Mouse (Mus musculus): ENCODE data around the gene Sema7a.

Gene Sema7a

DNA sequence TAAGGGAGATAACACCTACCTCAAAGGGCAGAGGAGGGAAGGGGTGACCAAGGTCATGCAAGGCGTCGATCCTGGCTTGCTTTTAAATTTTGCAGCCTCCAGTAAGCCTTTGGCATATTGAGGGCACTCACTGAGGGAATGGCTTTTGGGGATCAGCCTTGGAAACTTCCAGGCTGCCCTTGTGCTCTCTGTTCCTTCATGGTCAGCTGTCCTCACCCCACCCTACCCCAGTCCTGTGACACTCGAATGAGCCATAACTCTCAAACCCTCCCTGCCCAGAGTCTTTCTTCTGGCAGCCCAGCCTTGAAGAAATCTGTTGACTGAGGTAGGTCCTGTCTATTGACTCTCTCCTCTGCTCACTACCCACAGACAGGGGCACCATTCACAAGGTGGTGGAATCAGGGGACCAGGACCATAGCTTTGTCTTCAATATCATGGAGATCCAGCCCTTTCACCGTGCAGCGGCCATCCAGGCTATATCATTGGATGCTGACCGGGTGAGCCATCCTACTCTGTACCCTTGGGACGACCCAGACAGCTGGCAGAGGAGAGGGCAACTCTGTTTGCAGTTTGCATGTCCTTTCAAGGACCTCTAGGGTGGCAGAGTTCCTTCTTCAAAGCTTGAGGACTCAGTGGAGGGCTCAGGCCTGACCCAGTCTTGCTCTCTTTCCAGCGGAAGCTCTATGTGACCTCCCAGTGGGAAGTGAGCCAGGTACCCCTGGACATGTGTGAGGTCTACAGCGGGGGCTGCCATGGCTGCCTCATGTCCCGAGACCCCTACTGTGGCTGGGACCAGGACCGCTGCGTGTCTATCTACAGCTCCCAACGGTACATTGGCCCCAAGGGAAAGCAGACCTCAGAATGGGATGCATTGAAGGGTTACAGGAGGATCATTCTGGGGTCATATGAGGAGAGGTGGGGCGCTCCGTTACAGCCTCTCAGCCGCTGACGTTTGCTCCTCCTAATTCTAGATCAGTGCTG lies 20.3 kb downstream of the Sema7a start:
- DNase-seq (ENCODE audit: low read depth), result no peak

DNA sequence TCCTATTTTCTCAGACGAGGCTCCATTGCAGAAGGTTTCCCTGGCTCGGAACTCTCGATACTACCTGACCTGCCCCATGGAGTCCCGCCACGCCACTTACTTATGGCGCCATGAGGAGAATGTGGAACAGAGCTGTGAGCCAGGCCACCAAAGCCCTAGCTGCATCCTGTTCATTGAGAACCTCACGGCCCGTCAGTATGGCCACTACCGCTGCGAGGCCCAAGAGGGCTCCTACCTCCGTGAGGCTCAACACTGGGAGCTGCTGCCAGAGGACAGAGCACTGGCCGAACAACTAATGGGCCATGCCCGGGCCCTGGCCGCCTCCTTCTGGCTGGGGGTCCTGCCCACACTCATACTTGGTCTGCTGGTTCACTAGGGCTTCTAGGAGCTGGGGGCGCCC lies 21.3 kb downstream of the Sema7a start:
- no peak for DNase-seq (ENCODE audit: low read depth)

DNA sequence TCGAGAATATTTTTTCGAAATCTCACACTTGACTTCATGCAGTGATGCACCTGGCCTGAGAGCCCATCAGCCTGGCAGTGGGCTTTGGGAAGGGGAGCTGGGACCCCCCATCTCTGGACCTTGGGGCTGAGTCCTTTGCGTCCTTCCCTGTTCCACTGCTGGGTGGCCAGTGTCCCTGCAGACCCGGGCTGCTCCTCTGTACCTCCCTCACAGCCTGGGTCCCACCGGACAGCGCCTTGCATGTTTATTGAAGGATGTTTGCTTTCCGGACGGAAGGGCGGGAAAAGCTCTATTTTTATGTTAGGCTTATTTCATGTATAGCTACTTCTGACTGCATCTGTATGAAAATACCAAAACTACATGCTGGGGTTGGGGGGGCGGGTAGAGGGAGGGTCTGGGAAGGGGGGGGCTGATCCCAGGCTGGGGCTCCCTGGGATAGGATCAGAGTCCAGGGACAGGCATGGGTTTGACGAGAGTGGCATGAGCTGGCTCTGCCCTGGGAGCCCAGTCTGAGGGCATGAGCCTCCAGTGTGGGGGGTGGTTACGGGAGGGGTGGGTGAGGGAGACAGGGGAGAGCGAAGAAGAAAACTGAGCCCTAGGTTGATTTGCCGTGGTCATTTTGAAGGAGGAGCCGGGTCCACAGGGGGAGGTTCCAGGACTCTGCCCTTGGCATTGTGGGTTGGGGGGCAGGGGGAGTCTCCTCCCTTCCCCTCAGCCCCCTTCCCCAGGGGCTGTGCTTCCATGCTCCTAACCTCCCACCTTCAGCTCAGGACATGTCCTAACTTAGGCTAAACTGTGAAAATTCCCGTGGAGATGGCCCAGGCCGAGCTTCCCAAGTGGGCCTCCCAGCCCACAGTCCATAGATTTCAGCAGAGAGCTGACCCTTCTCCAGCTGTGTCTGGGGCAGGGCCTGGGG lies 22.2 kb downstream of the Sema7a start:
- DNase-seq (ENCODE audit: low read depth), result no peak

DNA sequence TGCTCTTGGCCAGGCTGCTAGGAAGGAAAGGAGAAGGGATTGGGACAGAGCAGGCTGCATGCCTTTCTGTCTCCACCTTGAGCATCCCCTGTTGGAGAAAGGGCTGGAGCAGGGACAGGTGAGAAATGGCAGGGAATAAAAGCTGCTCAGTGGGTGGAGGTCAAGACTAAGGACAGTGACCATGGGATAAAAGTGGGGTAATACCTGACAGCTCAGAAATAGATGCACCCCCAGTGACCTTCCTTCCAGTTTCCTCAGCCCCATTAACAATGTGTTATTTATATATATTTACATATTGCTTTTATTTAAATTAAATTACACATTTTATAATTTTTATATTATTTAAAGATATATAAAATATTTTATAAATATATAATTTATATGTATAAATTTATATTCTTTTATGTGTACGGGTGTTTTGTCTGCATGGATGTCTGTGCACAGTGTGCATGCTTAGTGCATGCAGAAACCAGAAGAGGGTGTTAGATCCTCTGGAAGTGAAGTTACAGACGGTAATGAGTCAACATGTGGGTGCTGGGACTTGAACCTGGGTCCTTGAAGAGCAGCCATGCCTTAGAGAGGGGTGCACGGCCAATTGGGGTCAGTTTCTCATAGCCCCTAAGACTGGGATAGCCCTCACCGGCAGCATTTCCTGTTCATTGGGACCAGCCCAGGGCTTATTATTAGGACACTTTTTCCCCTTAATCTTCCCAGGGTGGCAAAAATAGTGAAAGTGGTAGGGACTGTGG lies 23.5 kb downstream of the Sema7a start:
- DNase-seq (ENCODE audit: low read depth), result no peak

DNA sequence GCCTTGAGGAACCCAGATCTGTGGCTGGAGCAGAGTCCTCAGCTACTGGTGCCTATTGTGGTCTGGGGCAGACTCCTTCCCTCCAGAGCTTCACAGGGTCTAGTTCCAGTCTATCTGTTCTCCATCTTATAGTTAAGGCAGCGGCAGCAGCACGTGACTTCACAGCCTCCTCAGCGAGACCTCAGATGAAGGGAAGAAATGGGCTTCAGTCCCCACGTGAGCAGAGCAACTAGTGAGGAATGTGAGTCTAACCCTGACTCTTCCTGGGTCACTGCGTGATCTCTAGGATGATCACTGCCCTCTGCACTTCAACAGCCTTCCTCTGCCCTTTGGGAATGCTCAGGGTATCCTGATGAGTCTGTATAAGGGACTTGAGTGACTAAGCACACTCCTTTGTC lies 24.1 kb downstream of the Sema7a start:
- no peak for DNase-seq (ENCODE audit: low read depth)

DNA sequence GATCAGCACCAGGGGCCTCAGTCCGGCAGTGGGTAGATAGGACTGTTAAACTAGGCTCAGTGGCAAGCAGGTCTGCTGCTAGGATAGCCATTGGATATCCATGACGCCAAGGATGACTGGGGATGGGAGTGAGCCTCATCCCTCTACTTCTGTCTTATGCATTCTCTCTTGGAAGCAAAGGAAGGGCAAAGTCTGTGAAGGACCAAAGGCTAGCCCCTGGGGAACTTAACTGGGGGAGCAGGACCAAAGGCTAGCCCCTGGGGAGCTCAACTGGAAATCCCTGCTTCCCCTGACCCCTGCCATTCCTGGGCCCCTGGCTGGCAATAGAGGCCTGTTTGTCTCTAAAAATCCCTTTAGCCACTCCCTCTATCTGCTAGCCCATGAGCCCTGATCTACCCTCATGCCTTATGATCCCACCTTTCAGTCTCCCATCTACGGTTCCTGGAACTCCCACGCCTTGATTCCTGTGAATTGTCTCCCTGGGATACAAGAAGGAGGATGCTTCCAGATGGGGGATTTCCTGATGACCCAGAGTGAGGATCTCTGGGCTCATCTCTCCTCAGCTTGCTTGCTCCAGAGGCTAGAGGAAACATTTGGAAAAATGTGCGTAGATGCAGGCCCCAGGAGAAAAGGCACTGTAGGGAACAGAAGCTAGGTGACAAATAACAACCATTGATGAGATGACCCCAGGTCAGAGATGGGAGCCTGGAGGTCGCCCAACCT lies 24.8 kb downstream of the Sema7a start:
- no peak for DNase-seq (ENCODE audit: low read depth)

DNA sequence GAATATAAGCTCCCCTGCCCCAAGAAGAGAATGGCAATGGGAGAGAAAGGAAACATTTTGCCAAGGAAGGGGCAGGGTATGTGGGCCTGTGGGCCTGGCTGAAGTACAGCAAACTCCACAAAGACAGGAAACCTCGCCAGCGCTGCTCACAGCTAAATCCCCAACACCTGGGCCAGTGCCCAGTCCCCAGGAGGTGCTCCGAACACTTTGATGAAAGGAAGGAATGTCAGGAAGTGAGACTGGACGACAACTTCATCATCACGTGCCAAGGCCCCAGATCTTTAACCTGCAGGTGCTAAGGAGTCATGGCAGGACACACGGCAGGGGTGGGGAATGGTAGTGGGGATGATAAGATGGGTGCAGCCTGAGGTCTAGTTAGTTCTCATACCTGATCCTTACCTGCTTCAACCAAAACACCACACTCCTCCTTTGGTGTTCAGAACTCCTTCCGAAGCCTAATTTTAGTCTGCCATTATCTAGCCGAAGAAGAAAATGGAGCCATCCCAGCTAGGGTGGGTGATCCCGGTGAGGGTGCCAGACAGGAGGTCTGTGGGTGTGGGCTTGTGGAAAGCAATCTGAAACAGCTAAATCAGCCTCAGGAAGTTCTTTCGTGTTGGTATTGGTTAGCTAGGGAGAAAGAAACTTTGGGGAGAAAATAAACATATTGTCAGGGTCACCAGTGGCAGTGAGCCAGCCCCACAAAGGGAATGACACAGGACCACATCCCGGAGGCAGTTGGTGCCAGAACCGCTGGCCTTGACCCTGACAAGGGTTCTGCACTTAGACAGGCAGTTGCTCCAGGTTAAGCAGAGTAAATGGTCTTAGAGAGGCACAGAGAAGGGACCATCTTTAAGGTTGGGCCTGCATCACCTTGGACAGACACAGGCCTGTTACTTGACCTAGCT lies 25.6 kb downstream of the Sema7a start:
- DNase-seq (ENCODE audit: low read depth), result no peak

DNA sequence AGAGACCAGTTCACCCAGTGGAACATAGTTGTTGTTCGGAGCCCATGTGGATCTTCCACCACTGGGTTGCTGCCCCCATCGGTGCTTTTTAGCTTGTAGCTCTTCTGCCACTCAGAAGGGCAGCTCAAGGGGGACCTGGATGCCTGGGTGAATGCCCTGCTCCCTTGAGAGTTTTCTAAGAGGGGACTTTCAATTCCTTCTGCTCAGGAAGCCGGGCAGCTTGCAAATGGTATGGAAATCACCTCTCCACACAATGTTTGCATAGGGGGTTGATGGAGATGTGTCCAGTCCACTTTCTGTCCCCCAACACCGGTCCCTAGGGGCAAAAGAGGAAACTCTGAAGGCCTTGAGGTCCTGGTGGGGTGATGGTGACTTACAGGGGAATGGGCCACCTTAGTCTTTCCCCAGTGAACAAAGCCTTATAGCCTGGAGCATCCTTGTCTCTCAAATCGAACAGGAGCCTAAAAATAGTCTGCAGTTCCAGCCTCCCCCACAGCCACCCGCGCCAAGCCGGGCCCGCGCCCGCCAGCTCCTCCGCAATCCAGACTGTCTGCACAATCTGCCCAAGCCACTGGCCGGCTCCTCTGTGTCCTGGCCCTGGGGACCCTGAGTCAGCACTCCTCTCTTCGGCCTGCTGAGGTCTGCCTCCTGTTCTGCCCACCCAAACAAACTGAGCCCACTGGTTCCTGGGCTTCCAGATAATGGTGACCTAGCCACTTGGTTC lies 27.5 kb downstream of the Sema7a start:
- no peak for DNase-seq (ENCODE audit: low read depth)

DNA sequence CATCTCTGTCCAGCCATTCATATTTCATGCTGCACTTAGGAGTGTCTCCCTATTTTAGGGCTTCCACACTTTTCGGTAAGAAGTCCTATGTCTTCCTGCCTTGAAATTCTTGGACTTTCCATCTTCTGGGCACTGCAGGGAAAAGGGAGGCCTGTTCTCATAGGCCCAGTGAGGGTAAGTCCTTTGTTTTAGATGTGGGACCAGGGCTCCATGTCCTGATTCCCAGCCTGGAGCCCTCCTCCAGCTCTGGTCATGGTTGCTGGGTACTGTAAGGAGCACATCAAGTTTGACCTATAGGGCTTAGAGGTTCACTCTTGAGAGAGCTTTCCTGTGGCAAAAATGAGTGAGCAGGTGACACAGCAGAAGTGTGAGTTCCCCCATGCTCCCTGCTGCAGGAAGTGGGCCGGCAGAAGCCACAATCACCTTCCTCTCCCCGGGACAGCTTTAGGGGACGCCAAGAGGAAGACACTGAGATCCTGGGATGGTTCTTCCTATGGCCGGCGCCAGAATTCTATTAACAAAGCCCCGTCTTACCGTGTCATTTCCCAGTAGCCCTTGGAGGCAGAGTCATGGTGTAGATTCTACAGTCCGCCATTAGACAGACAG lies 28.4 kb downstream of the Sema7a start:
- DNase-seq (ENCODE audit: low read depth), result no peak

DNA sequence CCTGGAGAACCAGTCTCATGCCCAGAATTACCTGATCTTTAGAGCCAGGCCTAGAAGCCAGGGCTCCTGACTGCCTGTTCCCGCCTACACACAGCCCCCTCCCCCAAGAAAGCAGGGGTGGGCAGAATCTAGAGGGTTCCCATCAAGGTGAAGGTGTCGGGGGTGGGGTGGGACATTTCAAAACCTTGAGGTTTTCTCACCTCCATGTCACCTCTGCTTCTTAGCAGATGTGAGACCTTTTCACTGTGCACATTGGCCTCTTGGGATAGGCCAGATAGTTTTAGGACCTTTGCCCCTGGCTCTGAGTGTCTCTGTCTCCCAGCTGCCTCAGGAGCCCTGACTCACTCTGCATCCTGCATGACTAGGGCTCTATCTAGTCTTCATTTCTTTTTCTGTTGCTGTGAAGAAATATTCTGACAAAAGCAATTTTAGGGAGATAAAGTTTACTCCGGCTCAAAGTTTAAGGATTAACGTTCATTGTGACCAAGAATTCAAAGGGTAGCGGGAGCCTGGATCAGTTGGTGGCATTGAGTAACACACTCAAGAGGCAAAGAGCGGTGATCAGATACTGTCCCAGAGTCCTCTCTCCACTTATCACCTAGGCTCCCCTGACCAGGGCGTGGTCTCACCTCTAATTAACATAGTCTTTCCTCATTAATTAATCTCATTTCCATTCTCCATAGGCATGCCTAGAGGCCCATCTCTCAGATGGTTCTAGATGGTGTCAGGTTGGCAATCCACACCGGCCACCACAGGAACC lies 29.1 kb downstream of the Sema7a start:
- DNase-seq (ENCODE audit: low read depth), result no peak

DNA sequence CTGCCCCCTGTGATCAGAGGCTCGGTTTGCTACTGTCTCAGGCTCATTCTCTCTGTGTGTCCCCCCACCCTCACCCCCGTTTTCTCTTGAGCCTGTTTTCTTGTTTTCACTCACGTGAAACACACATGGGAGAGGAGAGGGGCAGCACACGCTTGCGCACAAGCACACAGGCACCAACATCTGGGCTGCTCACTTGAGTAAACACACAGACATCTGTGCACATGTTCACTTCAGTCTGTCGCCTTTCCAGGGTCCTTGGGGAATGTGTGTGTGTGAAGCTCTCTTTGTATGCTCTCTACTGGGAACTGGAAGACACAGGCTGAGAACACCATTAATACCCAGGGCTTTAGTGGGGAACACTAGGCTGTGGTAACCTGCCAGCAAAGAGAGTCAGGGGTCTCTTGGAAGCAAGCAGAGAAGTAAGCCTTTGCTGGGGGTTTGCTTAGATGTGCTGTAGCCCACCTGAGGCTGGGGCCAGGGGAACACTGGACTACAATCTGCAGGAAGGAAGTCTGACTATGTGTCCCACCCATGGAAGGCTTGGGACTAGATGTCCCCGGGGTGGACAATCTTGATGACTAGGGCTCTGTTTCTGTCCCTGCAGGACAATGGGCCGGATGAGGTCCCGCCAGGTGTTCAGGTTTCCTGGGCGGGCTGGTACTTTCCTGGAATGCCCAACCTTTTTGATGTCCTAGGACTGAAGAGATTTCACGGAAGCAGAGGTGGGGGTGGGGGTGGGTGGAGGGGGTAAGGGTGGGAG lies 30.0 kb downstream of the Sema7a start:
- no peak for DNase-seq (ENCODE audit: low read depth)

DNA sequence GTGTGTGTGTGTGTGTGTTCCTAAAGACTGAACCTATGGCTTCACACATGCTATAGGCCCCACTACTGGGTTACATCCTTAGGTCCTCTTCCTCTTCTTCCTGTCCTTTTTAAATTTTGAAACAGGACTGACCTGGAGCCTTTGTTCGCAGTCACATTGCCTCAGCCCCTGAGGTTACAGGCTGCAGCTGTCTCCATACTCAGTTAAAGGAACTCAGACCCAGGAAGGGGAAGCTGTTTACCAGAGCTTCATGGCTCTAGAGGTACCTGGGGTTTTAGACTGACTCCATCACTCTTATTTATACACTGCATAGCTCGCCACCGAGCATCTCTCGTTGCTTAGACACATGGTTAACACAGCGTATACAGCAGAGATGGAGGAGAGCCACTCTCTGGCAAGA lies 31.5 kb downstream of the Sema7a start:
- no peak for DNase-seq (ENCODE audit: low read depth)

DNA sequence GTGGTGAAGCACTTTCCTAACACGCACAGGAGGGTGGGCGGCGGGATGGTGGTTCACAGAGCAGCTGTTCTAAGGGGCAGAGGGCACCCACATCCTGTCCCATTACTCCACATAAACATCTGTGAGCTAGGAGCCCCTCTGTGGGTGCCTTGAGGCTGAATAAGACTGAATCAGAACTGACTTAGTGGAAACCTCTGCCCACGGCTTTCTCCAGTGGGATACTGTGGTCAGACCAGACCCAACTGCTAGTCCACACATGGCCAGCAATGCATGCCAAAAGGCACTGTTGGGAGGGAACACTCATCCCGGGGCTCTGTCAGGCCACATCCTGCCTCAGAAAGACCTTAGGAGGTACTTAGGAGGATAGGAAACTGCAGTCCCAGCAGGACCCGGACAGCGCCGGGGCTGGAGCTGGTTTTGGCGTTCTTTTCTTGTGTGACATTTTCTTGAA lies 32.3 kb downstream of the Sema7a start:
- peak; percentile 34 for DNase-seq (ENCODE audit: low read depth)

DNA sequence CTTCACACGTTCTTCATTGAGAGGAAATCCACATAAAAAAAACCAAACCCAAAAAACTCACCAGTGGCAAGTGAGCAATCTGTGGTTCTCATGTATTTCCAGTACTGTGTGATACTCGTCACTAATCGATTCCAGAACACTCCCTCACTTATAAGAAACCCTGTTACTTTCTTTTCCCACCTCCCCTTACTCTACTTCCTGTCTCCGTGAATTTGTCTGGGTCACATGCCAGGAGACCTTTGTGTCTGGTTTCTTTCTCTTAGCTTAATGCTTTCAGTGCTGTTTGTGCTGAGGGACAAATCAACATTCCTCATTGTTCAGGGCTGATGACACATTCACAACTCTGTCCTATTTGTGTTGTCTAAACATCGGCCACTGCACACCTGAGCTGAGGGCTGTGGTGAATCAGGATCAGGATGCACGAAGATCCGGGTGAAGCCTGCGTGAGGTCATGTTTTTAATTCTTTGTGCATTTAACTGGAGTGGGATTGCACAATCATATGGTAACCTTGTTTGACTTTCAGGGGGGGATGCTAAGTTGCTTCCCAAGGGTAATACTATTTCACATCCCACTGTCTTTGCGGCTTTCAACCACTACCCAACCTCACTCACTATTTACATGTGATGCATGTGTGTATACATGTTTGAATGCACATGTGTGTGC lies 33.0 kb downstream of the Sema7a start:
- peak; percentile 5 for DNase-seq (ENCODE audit: low read depth)

DNA sequence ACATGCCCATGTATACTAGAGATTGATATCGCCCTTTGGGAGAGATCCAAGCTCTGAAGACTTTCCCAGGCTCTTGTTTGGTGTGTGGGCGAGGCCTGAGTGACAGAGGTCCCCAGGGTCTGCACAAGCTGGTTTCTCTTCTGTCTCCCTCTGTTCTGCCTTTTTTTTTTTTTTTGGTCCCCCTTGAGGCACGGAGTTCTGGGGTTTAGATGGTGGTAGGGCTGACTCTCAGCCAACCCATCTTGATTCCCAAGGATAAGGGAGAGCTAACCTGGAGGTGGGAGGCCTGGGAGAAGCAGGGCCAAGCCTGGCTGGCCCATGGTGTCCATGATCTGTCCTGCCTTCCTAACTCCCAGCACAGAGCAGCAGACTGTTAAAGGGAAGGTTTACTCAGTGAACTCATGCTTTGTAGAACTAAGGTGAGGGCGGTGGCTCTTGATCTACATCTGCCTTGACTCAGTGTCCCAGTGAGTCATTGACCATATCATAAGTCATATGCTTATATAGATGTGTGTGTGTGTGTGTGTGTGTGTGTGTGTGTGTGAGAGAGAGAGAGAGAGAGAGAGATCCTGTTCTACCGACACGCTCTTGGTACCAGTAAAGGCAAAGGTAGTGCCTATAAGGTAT lies 33.6 kb downstream of the Sema7a start:
- no peak for DNase-seq (ENCODE audit: low read depth)

DNA sequence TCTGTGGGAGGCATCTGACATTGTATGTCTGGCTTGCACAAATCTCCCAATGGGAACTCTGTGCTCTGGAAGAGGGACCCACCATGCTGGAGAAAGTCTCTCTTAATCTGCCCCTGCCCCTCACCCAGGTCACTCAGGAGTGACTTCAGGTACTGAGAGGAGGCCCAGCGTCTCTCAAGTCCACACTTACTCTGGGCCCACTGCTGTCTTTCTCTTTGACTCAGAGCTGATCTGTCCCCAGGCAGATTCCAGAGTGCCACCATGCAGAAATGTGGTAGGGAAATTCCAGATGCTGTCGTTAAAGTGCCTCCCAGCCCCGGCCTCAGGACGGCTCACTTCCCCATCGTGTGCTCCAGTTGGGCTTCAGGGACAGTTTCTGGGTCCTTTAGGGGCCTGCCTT lies 34.3 kb downstream of the Sema7a start:
- DNase-seq (ENCODE audit: low read depth), result no peak
